Mouse (Mus musculus): ENCODE results near the gene Mdga1. TPM values are rescaled to one million over a fixed set of nuclear protein-coding genes. Genes with fewer than 3 reads are reported as not detected.

Mdga1 gene
- polyA plus RNA-seq, 1 experiment = 0.06 TPM

DNA sequence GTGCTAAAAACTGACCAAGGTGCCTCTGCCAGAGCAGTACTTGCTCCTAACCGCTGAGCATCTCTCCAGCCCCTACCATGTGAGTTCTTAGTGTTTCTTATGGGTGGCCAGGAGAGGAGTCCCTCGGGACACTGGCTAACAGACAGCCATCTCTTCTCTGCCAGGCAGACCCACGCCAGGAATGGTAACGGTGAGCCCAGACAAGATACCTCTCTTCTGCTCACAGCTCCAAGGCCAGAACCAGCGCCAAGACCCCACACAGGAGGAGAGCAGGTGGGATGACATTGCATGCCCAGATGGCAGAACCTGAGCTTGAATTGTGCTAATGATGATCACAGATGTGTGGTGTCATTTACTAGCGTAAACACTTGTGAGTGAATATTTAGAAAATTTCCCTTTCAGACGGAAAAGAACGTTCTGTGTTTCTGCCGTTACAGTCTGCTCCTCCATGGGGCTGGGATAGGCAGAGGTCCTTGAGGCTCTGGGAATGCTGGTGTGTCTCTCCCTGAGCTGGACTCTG lies 178.3 kb downstream of the Mdga1 start:
- TF ChIP-seq GATA1 (IDR thresholded peaks at IDR 0.05; ENCODE audit: low read length) = no peak

DNA sequence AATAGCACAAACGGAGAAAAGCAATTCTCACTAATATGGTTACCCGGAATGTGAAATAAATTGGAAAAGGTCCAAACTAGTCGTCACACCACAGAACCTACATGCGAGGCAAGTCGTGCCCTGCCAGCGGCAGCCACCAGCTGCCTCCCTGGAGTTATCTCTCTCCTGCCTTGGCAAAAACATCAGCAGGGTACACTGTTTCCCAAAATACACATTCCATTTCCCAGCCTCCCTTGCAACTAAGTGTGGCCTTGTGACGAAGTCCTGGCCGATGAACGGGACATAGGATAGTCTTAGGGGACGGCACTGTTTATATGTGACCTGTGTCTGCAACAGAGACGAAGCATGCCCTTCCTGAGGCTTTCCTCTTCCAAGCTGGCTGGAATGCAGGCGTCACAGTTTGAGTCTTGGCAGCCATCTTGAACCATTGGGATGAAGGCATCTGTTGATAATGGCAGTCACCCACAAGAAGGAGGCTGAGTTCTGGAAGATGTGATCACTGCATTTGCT lies 179.6 kb downstream of the Mdga1 start:
- TF ChIP-seq GATA1 (IDR thresholded peaks at IDR 0.05; ENCODE audit: low read length) = no peak

DNA sequence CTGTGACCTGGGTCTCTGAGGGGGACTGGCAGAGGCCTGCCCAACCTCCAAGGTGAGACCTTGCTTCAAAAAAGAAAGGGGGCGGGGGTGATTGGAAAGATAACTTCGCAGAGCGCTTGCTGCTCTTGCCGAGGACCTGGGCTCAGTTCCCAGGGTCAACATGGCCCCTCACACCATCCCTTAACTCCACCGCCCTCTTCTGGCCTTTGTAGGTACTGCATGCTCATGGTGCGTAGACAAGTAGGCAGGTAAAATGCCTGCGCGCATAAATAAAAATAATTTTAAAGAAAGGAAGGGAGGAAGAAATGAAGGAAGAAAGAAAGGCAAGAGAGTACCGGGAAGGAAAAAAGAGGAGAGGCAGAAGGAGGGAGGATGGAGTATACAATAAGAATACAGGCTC lies 180.2 kb downstream of the Mdga1 start:
- no peak for TF ChIP-seq GATA1 (IDR thresholded peaks at IDR 0.05; ENCODE audit: low read length)

DNA sequence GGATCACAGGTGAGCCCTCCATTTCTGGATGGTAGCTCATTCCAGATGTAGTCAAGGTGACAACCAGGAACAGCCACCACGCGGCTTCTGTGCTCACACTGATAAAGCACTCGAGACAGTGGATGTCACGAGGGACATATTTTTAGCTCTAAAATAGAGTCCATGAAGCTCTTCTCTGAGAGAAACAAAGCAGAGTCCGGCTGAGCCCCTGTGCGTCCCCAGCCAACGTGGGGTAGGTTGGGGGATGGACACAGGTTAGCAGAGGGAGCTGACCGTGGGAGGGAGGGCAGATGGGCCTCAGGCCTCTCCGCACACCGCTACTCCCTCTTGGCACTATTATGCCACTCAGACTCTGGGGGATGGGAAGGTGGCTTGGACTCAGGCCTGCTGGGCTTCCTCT lies 181.3 kb downstream of the Mdga1 start:
- no peak for TF ChIP-seq GATA1 (IDR thresholded peaks at IDR 0.05; ENCODE audit: low read length)

DNA sequence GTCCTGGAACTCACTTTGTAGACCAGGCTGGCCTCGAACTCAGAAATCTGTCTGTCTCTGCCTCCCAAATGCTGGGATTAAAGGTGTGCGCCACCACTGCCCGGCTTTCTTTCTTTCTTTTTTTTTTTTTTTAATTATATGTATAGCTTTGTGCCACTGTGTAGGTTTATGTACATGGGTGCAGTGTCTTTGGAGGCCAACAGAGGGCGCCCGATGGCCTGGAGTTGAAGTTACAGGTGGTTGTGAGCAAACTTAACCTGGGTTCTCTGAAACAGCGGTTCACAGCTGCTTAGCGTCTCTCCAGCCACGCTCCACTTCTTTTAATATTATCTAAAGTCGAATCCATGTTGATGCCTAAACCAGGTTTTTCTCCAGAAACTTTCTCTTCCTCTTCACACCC lies 185.1 kb downstream of the Mdga1 start:
- TF ChIP-seq GATA1 (IDR thresholded peaks at IDR 0.05; ENCODE audit: low read length) = no peak

DNA sequence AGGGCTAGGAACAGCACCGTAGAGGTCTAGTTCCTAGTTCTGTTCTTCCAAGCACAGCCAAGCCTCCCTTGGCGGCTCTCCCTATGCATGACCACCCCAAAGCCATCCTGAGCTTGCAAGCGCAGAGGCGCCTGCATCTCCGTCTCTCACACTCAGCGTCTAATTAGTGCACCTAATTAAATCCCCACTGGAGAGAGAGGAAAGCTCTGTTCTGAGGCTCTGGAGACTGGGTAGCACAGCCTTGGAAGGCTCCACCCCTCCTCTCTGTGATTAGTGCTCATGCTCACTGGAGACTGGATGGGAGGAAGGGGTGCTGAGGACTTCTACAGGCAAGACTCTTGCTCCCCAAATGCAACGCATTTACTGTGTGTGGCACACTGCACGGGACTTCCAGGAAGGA lies 191.9 kb downstream of the Mdga1 start:
- no peak for TF ChIP-seq GATA1 (IDR thresholded peaks at IDR 0.05; ENCODE audit: low read length)

Other genes starting within 250 kb of the Mdga1 start
- gene Zfand3, start 34.6 kb upstream of the Mdga1 start, polyA plus RNA-seq (2012) = 55.0 and 92.7 TPM in 2 replicates